Mouse (Mus musculus): ENCODE data around the gene Magea8. TPM values are rescaled to one million over a fixed set of nuclear protein-coding genes. Genes with fewer than 3 reads are reported as not detected.

Gene Magea8
- polyA plus RNA-seq (2012; rRNA removed): not detected in 2 replicates

DNA sequence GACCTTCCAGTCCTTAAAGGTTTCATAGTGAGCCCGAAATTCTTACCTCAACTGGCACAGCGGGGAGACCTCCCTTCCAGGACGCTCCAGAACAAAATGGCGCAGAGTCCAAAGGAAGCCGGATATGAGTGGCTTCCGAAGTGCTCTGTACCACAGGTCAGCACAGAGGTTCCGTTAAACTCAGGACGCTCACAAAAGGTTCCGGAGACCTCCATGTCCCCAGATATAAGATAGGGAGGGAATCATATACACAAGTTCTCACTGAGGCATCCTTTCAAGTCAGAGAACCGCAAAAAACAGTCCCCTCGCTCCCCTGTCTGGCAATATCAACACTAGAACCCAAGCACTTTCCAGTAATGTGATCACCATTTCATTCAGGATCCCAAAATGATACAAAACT is at the start of gene Magea8:
Magea8 (minus strand) TSS at position 101 of the 400 bp plus-strand sequence.

DNA sequence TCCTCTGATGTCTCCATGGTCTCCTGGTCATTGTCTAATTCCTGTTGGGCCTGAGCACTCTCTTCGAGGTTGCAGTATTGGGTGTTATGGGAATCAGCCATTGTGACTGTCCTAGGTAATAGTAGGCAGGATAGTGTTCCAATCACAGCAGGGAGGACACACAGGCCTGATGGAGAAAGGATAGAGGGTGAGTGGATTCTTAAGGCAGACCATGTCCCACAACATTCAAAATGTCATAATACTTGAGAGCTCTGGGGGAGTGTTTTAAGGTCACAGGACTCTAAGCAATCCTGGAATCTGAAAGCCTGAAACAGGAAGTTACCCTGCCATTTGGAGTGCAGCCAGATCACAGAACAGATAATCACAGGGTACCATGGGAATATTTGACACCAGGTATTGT is 46.2 kb downstream of the Magea8 start, which contains the start of gene Magea3:
Magea3 (minus strand) TSS at position 101 of the 400 bp plus-strand sequence.

DNA sequence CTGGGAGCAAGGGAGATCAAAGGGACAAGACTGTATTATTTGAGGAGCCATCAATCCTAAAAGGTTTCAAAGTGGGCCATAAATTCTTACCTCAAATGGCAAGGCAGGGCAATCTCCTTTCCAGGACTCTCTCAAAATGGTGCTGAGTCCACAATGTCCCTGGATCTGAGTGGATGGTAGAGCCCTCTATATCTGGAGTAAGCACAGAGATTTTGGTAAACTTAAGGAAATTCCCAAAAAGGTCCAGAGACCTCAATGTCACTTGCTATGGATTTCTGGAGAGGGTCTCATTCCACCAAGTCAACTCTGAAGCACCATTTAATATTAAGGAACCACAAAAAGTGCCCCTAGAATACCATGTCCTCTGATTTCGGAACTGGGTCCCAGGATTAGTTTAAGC is 59.8 kb downstream of the Magea8 start, which contains the start of gene Magea6:
Magea6 (minus strand) TSS at position 101 of the 400 bp plus-strand sequence.

Other genes starting within 250 kb of the Magea8 start
- not detected in 2 replicates for gene Cldn34b1, start 105.6 kb downstream of the Magea8 start, polyA plus RNA-seq (2012; rRNA removed)
- gene Magea6, start 59.9 kb downstream of the Magea8 start, polyA plus RNA-seq (2012; rRNA removed): not detected in 2 replicates
- not detected in 2 replicates for gene Magea3, start 46.3 kb downstream of the Magea8 start, polyA plus RNA-seq (2012; rRNA removed)
- not detected in 2 replicates for gene Magea5, start 67.3 kb upstream of the Magea8 start, polyA plus RNA-seq (2012; rRNA removed)
- not detected in 2 replicates for gene Magea1, start 93.9 kb upstream of the Magea8 start, polyA plus RNA-seq (2012; rRNA removed)
- not detected in 2 replicates for gene Magea2, start 97.8 kb upstream of the Magea8 start, polyA plus RNA-seq (2012; rRNA removed)
- gene Cldn34b2, start 132.6 kb upstream of the Magea8 start, polyA plus RNA-seq (2012; rRNA removed): not detected in 2 replicates
- 26.3 and 34.8 TPM in 2 replicates for gene Sat1, start 220.6 kb upstream of the Magea8 start, polyA plus RNA-seq (2012; rRNA removed)

All from colon, adult 2 months (tissue).